Mouse (Mus musculus) neural tube, embryonic 10.5 days (tissue): ENCODE results near the gene Tnfaip1.
A peak's percentile ranks its signal among the peaks of the same experiment; 100 is the strongest.
"Not testable (repeated sequence)": the region's sequence is repeated elsewhere in the genome, so short reads cannot be mapped to it uniquely, and the experiment has no call there.

Experiments
- DNase-seq: peaks from one replicate; pipeline ENCODE4 v3.0.0-alpha.2; 2017; ENCODE audit warnings: low spot score; ENCODE audit errors: extremely low spot score

Gene Tnfaip1

DNA sequence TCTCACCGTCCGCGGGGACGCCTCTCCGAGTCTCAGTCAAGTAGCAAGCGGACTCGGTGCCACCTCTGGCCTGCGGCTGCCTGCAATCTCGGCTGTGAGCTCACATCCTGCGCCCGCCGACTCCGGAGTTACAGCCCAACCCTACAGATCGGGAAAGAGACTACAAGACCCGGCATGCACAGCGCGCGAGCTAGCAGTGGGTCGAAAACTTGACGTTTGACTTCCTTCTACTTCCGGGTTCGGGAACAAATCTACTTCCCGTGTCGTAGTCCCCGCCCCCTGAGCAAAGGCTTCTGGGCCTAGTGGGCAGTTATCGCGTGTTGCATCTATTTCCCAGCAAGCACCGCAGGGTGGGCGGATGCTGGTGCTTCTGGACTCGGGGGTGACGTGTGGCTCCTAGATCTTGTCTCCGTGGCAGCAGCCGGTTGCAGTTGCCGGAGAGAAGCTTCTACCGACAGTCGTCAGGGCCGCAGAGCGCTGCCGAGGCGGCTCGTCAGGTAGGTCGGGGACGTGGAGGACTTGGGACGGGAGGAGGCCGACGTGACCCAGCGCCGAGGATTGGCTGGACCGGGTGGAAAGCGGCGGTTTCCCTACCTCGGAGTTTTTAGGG, at the start of gene Tnfaip1, which contains the start of gene Ift20:
Tnfaip1 (minus strand) TSS at position 253 of the 610 bp plus-strand sequence.
Ift20 (plus strand) TSS at position 282 of the 610 bp plus-strand sequence.
- peak; percentile 95 for DNase-seq

GRCm38 (mm10) chr11:78582848-78583247, 46.7 kb upstream of the Tnfaip1 start:
- DNase-seq: no peak

DNA sequence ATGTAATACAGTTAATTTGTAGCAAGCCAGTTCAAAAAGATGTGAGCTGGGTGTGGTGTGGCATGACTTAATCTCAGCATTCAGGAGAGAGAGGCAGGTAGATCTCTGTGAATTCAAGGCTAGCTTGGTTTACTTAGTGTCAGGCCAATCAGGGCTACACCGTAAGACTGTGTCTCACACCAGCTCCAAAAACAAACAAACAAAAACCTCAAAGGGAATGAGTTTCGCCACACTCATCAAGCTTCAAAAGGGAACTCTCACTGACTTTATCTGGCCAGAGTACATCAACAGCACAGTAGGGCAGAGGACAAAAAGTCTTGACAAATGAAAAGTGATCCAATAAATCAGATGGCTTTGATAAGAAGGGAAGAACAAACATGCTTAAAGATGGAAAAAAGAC, 38.8 kb upstream of the Tnfaip1 start:
- no peak for DNase-seq

DNA sequence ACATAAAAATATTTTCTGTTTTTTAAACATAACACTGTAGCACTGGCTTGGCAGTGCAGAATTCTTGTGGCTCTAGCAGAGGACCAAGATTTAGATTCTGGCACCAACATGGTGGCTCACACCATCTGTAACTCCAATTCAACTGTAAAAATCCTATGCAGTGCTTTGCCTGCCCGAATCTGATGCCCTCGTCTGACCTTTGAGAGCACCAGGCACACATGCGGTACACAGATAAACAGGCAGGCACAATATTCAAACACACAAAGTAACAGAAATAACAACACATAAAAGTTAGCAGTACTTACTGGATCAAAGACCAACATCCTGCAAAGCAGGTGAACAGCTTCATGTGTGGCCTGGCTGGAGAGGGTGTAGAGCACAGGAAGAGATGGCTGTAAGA, 38.4 kb upstream of the Tnfaip1 start:
- DNase-seq: no peak

GRCm38 (mm10) chr11:78574031-78574430, 37.9 kb upstream of the Tnfaip1 start:
- DNase-seq: not testable (repeated sequence)

- DNase-seq: no peak
These were observed 35.7 kb upstream of the Tnfaip1 start for GRCm38 (mm10) chr11:78571854-78572253.

- no peak for DNase-seq
These were observed 35.3 kb upstream of the Tnfaip1 start for GRCm38 (mm10) chr11:78571441-78571840.

DNA sequence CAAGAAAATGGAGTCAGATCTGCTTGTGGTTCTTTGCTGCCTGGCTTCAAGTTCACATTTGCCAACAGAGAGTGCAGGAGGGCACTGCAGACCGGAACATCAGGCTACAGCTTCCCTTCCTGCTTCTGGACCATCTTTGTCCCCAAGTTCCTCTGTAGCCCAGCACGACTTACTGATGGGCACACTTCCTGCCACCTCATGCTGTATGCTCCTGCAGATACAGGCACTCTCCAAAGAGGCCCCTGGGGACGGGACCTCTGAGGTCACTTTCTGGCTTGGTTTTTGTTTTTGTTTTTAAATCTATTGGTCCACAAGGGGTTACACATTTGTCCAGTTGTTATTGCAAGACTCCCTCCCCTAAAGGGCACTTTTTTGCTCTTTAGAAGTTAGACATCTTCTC, 33.7 kb upstream of the Tnfaip1 start:
- DNase-seq: no peak

DNA sequence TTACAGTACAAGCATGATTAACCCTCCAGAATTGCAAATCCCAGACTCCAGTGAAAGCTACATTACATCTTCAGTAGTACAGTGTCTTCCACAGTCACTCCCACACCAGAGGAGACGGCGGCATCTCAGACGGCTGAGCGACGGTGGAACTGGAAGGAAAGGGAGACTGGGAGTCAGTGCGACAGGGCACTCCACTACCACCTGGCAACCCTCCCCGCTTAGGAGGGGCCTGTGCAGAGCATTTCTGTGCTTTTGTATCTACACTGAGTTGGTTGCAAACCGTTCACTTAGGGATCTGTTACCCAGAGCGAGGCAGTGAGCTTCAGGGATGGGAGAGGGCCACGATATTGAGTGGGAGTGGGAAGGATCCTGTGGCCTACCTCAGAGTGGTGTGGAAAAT, 32.7 kb upstream of the Tnfaip1 start:
- DNase-seq: no peak

DNA sequence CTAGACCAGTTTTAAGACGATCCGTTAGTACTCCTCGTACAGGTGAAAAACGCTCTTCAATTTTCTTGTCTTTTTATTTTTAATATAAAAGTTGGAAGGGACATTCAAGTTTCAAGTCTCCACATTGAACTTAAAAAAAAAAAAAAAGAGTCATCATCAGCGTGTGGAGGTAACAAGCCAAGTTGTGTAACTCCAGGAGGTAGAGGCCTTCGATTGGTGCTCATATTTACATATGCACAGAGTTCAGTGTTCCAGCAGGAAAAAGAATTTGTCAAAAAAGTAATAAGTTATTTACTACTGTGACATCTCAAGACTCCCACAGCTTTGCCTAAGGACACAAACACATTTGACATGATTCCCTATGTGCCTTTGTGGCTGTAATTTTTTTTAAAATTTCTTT, 31.5 kb upstream of the Tnfaip1 start:
- DNase-seq: no peak

DNA sequence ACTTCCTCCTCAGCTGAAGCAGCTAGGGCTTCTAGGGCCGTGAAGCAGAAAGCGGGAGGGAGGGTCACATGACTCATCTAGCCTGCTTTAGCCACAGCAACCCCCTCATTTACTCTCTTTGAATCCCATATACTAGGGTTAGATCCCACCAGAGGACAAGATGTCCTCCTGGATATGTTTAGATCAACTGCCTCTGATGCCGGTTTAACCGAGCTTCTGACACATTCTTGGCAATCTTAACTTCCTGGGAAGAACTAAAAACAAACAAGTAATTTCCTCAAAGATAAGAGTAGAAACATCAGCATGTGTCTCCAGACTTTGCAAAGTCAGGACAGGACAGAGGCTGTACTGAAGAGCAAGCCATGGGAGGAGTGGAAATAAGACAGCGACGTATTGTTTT, 30.6 kb upstream of the Tnfaip1 start:
- DNase-seq: no peak

DNA sequence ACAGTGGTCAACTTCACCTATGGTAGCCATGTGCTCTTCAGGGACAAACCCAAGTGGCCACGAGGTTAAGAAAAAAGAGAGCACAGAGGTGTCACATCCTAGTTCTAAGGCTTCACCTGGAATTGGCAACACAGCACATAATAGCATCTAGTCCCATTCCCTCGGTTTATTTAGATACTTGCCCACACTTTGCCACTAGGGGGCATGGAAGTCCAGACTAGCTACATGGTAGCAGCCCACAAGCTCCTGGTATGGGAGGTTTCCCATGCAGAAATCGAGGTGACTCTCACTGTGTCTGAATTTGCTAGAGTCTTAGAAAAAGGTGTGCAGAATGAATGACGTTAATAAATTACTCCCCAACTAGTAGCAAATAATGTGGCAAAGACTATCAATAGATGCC, 24.3 kb upstream of the Tnfaip1 start:
- DNase-seq: peak; percentile 46

- no peak for DNase-seq
These were observed 21.1 kb upstream of the Tnfaip1 start for GRCm38 (mm10) chr11:78557241-78557640.

DNA sequence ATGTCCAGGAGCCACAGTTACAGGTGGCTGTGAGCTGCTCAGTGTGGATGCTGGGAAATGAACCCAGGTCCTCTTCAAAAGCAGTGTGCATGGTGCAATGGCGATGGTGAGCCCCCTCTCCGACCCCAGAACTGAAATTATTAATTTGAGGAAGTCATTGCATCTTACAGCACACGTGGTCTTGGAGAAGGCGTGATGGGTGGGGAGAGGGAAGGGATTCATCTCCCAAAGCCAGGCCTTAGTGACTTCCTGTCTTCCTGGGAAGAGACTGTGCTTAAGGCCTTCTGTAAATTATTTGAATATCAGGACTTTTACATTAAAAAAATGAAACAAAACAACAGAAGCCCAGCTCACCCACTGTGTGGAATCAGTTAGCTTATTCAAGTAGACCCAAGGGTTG, 19.9 kb upstream of the Tnfaip1 start:
- no peak for DNase-seq

DNA sequence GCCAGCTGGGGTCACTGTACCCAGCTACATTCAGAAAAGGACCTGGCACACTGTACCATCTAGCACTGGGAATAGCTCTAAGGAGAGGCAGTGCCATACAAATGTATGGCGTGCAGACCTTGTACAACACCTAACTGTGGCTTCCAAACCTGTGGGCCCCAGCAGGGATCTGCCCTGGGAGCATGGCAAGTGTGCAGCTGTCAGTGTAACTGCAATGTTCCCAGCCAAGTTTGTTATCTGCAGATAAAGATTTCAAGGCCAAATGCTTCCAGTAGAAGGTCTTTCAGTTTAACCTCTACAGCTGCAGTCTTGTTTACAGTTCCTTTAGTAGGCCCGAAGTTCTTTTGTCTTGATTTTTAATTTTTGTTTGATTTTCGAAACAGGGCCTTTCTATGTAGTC, 19.5 kb upstream of the Tnfaip1 start:
- DNase-seq: no peak

- DNase-seq: peak; percentile 30
These were observed 14.9 kb upstream of the Tnfaip1 start for GRCm38 (mm10) chr11:78551059-78551398.

DNA sequence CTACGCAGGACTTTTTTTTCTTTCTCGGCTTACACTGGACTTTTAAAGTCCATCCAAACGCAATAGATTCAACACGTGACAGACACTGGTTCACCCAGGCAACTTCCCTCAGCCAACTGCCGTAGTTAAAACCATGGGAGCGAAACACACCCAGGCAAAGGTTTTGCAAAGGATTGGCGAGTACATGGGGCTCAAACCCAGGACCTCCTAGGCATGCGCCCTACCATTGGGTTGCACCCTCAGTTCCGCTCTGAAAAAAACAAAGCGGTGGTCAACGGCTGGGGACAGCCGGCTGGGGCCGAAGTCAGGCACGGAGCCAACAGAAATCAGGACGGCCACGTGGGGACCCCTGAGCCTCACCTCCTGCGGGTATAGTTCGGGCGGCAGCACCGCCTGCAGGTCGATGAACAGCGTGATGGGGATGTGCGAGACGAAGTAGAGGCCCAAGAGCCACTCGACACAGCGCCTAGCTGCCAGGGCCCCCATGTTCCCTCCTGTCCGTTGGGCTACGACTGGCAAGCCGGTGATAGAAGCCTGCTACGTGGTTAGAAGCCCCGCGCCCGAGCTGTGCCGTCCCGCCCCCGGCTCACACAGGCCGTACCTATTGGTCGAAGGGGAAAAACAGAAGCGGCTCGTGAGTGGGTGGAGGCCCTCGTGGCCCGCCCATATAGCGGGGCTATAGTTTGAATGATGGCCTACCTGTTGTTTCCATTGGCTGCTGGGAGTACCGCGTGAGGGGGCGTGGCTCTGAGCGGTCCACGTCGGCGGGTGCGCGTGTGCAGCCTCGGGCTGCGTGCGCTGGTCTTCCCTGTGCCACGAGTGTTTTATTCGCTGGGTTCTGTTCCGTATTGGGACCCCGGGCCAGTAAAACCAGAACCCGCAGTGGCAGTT, 14.3 kb upstream of the Tnfaip1 start, which contains the start of gene Tmem97:
Tmem97 (minus strand) TSS at position 610 of the 891 bp plus-strand sequence.
- peak; percentile 94 for DNase-seq

GRCm38 (mm10) chr11:78549491-78549987, 13.4 kb upstream of the Tnfaip1 start:
- DNase-seq: no peak

DNA sequence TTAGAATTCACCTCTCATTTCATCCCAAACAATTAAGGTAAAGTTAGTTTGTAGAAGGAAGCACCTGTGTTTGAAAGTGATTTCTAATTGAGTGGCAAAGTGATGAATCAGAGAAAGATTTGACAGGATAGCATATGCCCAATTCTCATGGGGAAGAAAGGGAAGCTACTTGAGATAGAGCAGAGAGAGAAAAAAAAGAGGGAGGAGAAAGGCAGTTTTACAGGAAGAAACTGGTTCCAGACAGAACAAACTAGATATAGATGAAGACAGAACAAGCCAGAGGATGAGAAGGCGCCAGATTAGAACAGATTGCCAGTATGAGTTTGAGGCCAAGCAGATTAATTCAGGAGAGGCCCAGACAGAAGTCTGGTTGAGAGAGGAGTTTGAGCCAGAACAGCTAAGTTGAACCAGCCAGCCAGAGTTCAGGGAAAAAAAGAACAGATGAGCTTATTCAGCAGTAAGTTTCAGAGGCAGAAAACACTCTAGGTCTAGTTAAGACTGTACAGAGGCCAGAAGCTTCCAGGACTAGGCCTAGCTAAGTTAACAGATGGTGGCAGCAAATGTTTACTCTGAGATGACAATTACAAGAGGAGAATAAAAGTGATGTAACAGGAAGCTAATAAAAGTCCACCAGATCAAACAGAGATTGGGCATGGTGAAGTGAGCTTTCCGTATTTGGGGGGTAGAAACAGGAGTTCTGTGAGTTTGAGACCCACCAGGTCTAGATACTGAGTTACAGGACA, 11.8 kb upstream of the Tnfaip1 start:
- no peak for DNase-seq

GRCm38 (mm10) chr11:78545181-78545580, 9.0 kb upstream of the Tnfaip1 start:
- no peak for DNase-seq

DNA sequence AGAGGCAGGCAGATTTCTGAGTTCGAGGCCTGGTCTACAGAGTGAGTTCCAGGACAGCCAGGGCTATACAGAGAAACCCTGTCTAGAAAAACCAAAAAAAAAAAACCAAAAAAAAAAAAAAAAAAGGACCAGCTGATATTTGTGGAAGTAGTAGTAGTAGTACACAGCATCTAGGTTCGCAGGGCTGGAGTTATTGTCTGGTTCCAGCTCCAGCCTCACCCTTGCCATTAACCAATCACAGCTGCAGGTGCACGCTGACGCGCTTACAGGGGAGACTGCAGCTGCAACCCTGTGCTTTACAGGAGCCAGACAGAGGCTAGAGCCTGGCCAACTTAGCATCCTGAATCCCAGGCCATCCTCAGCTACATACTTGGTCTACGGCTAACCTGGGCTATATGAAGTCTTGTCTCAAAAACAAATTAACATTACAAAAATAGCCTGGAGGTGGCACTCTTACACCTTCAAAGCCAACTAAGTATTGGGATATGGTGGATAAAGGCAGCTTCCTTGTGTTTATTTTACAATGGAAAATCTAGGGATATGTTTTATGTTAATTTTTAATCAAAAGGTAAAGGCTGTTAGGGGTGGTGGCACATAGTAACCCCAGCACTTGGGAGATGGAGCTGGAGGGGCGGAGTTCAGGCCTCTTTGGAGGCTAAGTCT, 8.4 kb upstream of the Tnfaip1 start:
- DNase-seq: no peak
